Mouse (Mus musculus): ENCODE data around the gene Chtf18. TPM values are rescaled to one million over a fixed set of nuclear protein-coding genes. Genes with fewer than 3 reads are reported as not detected.
"Not testable (repeated sequence)": the region's sequence is repeated elsewhere in the genome, so short reads cannot be mapped to it uniquely, and the experiment has no call there.

Chtf18 gene
- 1 to 10 TPM in 1 of 2 experiments, under 1 TPM in 1; 0.33 to 1.2 TPM for total RNA-seq (2021)
- long read RNA-seq, experiment 1, result 0 reads
- long read RNA-seq, experiment 2, partial matches to known transcripts, result 1 of 1 reads
- long read RNA-seq, experiment 2, other reads (novel, unspliced or antisense), result 0 of 1 reads

GRCm38 (mm10) chr17:25727265-25728008 is at the start of gene Chtf18, which contains the start of gene Rpusd1:
Gene Chtf18 (minus strand): TSS chr17:25727419.
Gene Rpusd1 (plus strand): TSS chr17:25727670.
- peak; percentile 99 for DNase-seq

- DNase-seq, result no peak
These were observed 48.3 kb upstream of the Chtf18 start for GRCm38 (mm10) chr17:25775318-25776062.

DNA sequence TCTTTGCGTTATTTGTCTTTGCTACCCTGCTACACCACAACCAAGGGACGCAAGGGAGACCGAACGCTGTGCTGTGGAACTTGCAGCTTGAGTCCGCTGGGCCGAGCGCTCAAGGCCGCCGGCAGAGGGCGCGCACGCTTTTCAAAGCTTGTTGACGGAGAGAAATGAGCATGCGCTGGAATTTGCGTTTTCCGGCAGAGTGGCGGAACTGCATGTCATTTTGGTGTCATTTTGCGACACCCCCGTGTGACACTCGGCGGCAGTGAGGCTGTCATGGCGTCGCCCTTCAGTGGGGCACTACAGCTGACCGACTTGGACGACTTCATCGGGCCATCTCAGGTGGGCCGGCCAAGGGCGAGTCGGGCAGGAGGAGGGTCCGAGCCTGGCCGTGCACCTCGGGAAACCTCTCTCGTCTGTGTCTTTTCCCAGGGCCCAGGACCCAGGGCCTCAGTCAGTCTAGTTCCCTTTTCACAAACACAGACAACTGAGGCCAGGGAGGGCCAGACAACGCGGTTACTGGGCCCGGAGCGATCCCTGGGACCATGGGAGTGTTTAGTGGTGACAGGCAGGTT is 46.4 kb upstream of the Chtf18 start, which contains the start of gene Narfl:
Gene Narfl, plus strand, starts transcription at position 228 of the 572 bp plus-strand sequence.
- peak; percentile 94 for DNase-seq

DNA sequence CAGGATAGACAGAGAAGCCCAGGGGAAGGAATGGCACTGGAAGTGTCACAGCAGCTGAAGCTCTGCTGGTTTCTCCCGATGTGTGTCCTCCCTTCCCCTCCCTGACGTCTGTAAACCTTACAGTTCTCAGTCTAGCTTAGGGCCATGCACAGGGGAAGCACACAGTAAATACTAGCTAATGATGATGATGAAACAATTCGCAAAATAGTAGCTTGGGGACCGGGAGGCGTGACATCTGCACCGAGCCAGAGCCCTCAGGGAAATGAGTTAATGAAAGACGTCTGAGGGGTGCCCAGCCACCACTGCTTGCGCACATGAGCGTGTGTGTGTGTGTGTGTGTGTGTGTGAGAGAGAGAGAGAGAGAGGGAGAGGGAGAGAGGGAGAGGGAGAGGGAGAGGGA is 42.1 kb upstream of the Chtf18 start:
- DNase-seq, result no peak

DNA sequence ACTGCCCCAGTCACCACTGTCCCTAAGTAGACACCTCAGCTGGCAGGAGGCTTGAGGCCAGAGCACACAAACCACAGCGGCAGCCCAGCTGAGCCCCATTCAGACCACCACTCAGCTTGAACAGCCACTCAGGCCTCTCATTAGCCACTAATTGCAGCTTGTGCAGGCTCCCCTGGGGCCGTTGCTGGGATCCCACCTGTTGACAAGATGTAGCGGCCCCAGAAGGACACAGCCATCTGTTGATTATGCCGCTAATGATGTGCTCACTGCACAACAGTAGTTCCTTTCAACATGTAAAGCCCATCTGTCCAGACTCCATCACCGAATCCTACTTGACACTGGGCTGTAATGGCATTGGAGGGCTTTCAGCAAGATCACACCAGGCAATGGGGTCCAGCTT is 38.7 kb upstream of the Chtf18 start:
- DNase-seq, result no peak

DNA sequence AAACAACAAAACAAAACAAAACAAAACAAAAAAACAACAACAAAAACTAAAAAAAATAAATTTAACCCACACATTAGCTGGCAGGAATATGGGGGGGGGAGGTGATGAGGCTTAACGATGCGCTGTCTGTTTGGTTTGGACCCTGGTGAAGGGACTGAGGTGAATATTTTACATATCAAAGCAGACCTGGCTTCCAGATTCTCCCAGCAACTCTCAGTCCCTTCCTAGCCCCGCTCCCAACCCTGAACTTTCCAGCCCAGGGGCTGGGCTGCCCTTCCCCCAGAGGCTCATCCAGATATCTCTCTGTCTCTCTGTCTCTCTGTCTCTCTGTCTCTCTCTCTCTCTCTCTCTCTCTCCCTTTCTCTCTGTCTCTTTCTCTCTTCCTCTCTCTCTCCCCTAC is 35.4 kb upstream of the Chtf18 start:
- no peak for DNase-seq

DNA sequence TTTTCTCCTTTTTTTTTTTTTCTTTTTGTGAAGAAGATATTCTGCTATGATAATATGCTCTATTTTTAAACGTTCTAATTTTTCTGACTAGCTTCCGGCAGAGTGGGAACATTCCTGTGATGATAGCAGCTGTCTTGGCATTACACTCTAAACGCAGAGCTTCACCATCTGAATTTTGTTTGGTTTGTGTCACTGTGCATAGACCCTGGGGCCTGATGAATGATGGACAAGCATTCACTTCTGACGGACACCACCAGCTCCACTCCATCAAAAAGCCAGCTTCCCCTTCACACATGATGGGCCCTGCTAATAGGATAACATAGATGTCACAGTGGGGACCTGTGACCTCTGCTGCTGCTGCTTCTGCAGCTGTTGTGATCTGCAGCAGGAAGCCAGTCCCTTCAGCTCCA is 34.3 kb upstream of the Chtf18 start:
- no peak for DNase-seq

GRCm38 (mm10) chr17:25760148-25760547 is 32.9 kb upstream of the Chtf18 start:
- no peak for DNase-seq

DNA sequence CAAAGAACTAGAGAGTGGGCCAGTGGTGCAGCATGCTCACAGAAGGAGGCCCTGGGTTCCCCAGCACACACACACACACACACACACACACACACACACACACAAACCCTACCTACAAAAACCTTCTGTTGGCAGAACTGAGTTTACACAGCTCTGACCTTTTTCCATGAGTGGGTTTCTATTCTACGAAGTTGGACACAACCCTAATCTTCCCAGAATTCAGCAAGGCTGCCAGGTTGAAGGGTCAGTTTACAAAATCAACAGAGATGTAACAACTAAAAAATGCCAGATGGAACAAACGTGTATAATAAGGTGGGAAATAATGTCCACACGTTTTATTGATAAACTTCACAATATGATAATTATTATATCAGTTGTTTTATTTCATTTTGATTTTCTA is 30.5 kb upstream of the Chtf18 start:
- DNase-seq, result no peak

DNA sequence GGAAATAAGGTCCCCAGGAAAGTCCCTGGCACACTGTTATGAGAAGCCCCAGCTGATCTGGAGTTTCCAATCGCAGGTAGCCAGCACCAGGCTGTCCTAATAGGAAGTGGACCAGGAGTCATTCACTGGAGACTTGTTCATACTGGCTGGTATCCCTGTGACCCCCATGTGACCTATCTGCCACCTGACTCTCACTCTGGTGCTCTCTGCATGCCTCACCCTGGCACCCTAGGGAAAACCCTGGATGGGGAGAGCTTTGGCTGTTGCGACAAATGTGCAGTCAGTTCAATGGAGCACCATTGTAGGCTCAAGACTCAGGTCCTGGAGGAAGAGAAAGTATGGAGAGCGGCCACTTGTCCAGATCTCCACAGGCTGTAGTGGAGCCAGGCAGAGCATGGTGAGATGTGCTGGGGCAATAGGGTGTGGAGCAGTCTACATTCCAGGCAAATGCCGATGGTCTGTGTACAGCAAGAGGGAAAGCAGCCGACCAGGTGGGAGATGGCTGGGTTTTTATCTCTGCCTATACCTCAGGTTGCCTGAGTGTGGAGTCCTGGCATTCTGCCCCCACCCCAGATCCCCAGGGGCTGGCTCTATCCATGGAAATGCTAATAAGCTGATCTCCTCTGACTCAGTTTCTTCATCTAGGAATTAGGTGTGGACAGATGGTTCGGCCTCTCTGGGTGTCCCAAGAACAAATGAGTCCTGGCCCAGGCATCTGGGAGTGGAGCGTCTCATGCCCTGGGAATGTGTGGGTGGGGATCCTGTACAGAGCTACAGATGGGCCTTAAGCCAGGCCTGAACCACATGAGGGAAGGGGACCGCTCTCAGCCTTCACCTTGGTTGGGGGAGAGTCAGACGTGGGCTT is 29.4 kb upstream of the Chtf18 start:
- no peak for DNase-seq

DNA sequence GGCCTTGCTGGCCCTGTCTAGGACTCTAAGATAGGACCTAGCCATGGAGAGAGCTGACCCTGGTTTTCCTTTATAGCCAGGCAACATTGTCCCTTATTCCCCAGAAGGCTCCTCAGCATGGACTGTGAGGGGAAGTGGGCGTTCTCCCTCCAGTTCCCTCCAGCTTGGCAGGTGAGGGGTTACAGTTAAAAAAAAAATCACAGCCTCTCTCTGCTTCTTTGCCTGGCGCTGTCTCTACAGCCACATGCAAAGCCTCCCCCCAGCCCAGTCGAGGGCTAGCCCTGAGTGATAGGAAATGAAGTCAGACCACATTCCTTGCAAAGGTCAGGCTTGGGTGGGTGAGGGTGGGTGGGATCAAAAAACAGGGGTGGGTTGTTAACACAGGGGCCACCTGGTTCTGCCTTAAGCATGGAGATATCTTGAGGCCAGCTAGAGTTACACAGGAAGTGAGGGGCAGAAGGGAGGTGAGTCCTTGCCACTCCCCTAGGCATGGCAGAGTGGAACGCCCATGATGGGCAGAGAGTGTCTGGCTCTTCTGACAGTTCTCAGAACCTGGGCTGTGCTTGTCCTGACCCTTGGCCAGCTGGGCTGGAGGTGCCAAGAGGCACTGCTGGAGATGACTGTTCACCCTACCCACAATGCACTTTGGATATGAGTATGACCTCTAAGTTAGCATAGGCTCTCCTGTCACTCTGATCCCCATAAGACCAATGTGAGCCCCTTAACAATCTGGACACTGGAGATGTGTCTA is 28.6 kb upstream of the Chtf18 start:
- DNase-seq, result no peak

GRCm38 (mm10) chr17:25755086-25755485 is 27.9 kb upstream of the Chtf18 start:
- DNase-seq, result no peak

- no peak for DNase-seq
These were observed 27.0 kb upstream of the Chtf18 start, which contains the start of gene Msln for GRCm38 (mm10) chr17:25754241-25754640. Gene Msln (minus strand): TSS chr17:25754378.

GRCm38 (mm10) chr17:25751446-25751845 is 24.2 kb upstream of the Chtf18 start:
- no peak for DNase-seq

- no peak for DNase-seq
These were observed 22.1 kb upstream of the Chtf18 start for GRCm38 (mm10) chr17:25749314-25749713.

GRCm38 (mm10) chr17:25748238-25748637 is 21.0 kb upstream of the Chtf18 start:
- no peak for DNase-seq

- no peak for DNase-seq
These were observed 17.1 kb upstream of the Chtf18 start for GRCm38 (mm10) chr17:25744311-25744710.

DNA sequence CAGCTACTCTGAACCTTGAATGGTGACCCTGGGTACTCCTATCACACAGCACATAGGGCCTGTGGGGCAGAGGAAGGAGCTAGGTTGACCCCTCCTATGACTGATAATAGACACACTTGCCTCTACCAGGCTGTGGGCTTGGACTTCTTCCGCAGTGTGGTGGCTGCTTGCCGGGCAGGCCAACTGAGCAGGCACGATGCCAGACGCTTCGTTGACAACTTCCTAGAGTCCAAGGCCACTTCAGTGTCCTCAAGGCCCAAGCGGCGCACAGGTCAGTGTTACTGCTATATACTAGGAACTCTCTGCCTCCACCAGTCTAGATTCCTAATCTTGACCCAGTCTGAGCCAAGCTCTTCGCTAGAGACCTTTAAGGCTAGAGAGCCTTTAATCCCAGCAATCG is 16.6 kb upstream of the Chtf18 start:
- no peak for DNase-seq

DNA sequence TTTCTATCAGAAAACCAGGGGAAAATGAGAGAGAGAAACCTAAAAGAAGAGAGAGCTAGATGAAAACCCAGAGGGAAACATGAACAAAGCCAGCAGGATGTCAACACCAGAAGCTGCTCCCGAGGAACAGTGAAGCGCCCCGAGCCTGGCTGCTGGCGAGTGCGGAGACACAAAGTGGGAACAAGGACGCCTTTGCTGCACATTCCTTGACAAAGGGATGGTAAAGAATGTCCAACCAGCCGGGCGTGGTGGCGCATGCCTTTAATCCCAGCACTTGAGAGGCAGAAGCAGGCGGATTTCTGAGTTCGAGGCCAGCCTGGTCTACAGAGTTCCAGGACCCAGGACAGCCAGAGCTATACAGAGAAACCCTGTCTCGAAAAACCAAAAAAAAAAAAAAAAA is 14.3 kb upstream of the Chtf18 start:
- not testable (repeated sequence) for DNase-seq

- DNase-seq, result no peak
These were observed 11.6 kb upstream of the Chtf18 start for GRCm38 (mm10) chr17:25738861-25739260.

DNA sequence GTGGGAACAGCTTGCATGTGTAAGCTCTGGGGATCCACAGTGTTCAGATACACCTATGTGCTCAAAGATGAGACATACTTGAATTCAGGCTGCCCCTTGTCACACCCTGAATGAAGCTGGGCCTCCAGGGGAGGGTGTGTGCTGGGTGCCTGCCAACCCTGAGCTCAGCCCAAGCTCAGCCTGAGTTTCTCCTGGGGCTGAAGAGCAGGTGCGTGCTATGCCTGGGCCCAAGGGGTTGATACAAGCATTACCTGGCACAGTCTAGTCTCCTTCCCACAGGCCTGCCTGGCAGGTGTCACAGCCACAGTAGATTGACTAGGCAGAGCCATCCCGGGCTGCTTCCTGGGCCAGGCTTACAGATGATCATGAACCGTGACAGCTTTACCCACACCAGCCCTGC is 8.5 kb upstream of the Chtf18 start, which contains the start of gene Mslnl:
Gene Mslnl, plus strand, starts transcription at position 298 of the 400 bp plus-strand sequence.
- no peak for DNase-seq
